Mouse (Mus musculus) heart, postnatal 4 days (tissue): Measurements from ENCODE around the gene Hdac2. TPM values are rescaled to one million over a fixed set of nuclear protein-coding genes. Genes with fewer than 3 reads are reported as not detected.

Source experiments
- total RNA-seq, 2 experiments: library from RNA; stranded (reverse); gene quantifications; 2 replicates each; pipeline ENCODE4 v1.2.3; 2021

The Hdac2 gene
- total RNA-seq, 2 experiments from 2014 or later = 100 to 104 TPM

Other genes with a start within 250 kb of the Hdac2 start
- gene Marcks, start 164.4 kb downstream of the Hdac2 start, total RNA-seq = 100 to 1,000 TPM; 142 to 146 TPM